Mouse (Mus musculus): Measurements from ENCODE around the gene Map3k5. TPM values are rescaled to one million over a fixed set of nuclear protein-coding genes. Genes with fewer than 3 reads are reported as not detected.
A peak's percentile ranks its signal among the peaks of the same experiment; 100 is the strongest.

Gene Map3k5
- total and polyA plus RNA-seq, 3 experiments = 0.35 to 0.97 TPM; not detected in 1

- H3K27me3 ChIP-seq (ENCODE audit: control insufficient read depth in 1 of 2, insufficient read depth in 2 of 2, low read length in 2 of 2) = no peaks in the 10 kb centered on the region
- H3K27ac ChIP-seq (ENCODE audit: control insufficient read depth, low read depth, low read length) = no peak overlapping the region
- no peaks in the 10 kb centered on the region for H3K79me2 ChIP-seq (ENCODE audit: control insufficient read depth, insufficient read depth, low read length, poor library complexity)
- no peak overlapping the region for H3K9ac ChIP-seq (ENCODE audit: control insufficient read depth, low read depth, low read length, poor library complexity, severe bottlenecking)
- no peak for TF ChIP-seq SMC3 (IDR thresholded peaks at IDR 0.05; ENCODE audit: low read depth, low read length)
- TF ChIP-seq MXI1 (IDR thresholded peaks at IDR 0.05; ENCODE audit: low read depth, low read length) = no peak
- no peak for TF ChIP-seq ETS1 (IDR thresholded peaks at IDR 0.05; ENCODE audit: low read depth, low read length)
- no peak for TF ChIP-seq POLR2A (IDR thresholded peaks at IDR 0.05; ENCODE audit: control insufficient read depth in 1 of 2, insufficient read depth in 1 of 2, low read depth in 1 of 2, low read length in 2 of 2, poor library complexity in 1 of 2)
- no peak for TF ChIP-seq CHD2 (IDR thresholded peaks at IDR 0.05; ENCODE audit: low read length)
- TF ChIP-seq JUND (IDR thresholded peaks at IDR 0.05; ENCODE audit: low read depth, low read length) = no peak
- no peak for TF ChIP-seq GABPA (IDR thresholded peaks at IDR 0.05; ENCODE audit: low read depth, low read length)
- no peak for TF ChIP-seq NRF1 (IDR thresholded peaks at IDR 0.05; ENCODE audit: insufficient read depth, low read depth, low read length, poor library complexity, severe bottlenecking)
- no peak for TF ChIP-seq MAFK (IDR thresholded peaks at IDR 0.05; ENCODE audit: borderline replicate concordance, low read depth, low read length)
- no peak for TF ChIP-seq MEF2A (IDR thresholded peaks at IDR 0.05; ENCODE audit: extremely low read depth, insufficient replicate concordance, low read depth, low read length, poor library complexity, severe bottlenecking)
- peaks cover 0 to 5% of the 10 kb centered on the region in 2 experiments; a peak in 3 of 4 replicates for H3K4me1 ChIP-seq (ENCODE audit: control insufficient read depth in 1 of 2, insufficient read depth in 2 of 2, low read length in 2 of 2)
- no peak overlapping the region for H3K4me3 ChIP-seq (ENCODE audit: control insufficient read depth in 1 of 2, insufficient read depth in 1 of 2, low read depth in 2 of 2, low read length in 2 of 2)
- DNase-seq (ENCODE audit: low read depth, low spot score) = peak; percentile 53
- peaks cover 0 to 2% of the 10 kb centered on the region in 2 experiments; a peak in 1 of 4 replicates for H3K36me3 ChIP-seq (ENCODE audit: control insufficient read depth in 1 of 2, insufficient read depth in 2 of 2, low read length in 2 of 2)
- no peaks in the 10 kb centered on the region for H3K9me3 ChIP-seq (replicated peaks; ENCODE audit: insufficient read depth, low read length)
Observed at GRCm38 (mm10) chr10:20178807-20179605, 244.7 kb downstream of the Map3k5 start.

GRCm38 (mm10) chr10:20181198-20181597 lies 246.9 kb downstream of the Map3k5 start:
- no peak overlapping the region for H3K27ac ChIP-seq (ENCODE audit: control insufficient read depth, low read depth, low read length)
- peaks cover 0 to 2% of the 10 kb centered on the region in 2 experiments; a peak in 1 of 4 replicates for H3K36me3 ChIP-seq (ENCODE audit: control insufficient read depth in 1 of 2, insufficient read depth in 2 of 2, low read length in 2 of 2)
- no peak overlapping the region for H3K9ac ChIP-seq (ENCODE audit: control insufficient read depth, low read depth, low read length, poor library complexity, severe bottlenecking)
- DNase-seq (ENCODE audit: low read depth, low spot score) = no peak
- no peaks in the 10 kb centered on the region for H3K9me3 ChIP-seq (replicated peaks; ENCODE audit: insufficient read depth, low read length)
- TF ChIP-seq TCF12 (IDR thresholded peaks at IDR 0.05; ENCODE audit: low read depth, low read length) = no peak
- no peak for TF ChIP-seq USF2 (IDR thresholded peaks at IDR 0.05; ENCODE audit: borderline replicate concordance in 1 of 2, insufficient read depth in 1 of 2, low read depth in 1 of 2, low read length in 2 of 2)
- TF ChIP-seq MXI1 (IDR thresholded peaks at IDR 0.05; ENCODE audit: low read depth, low read length) = no peak
- no peak for TF ChIP-seq NRF1 (IDR thresholded peaks at IDR 0.05; ENCODE audit: insufficient read depth, low read depth, low read length, poor library complexity, severe bottlenecking)
- no peak for TF ChIP-seq TBP (IDR thresholded peaks at IDR 0.05; ENCODE audit: low read depth, low read length)
- no peak for TF ChIP-seq JUND (IDR thresholded peaks at IDR 0.05; ENCODE audit: low read depth, low read length)
- no peak for TF ChIP-seq E2F4 (IDR thresholded peaks at IDR 0.05; ENCODE audit: borderline replicate concordance, low read depth, low read length)
- no peak for TF ChIP-seq CHD1 (IDR thresholded peaks at IDR 0.05; ENCODE audit: low read depth, low read length)
- TF ChIP-seq MAZ (IDR thresholded peaks at IDR 0.05; ENCODE audit: low read depth, low read length) = no peak
- TF ChIP-seq RCOR1 (IDR thresholded peaks at IDR 0.05; ENCODE audit: low read depth, low read length) = no peak
- no peak for TF ChIP-seq HCFC1 (IDR thresholded peaks at IDR 0.05; ENCODE audit: low read depth, low read length)
- TF ChIP-seq MYC (IDR thresholded peaks at IDR 0.05; ENCODE audit: low read depth, low read length) = no peak
- TF ChIP-seq POLR2A (IDR thresholded peaks at IDR 0.05; ENCODE audit: control insufficient read depth in 1 of 2, insufficient read depth in 1 of 2, low read depth in 1 of 2, low read length in 2 of 2, poor library complexity in 1 of 2) = no peak
- no peak for TF ChIP-seq EP300 (IDR thresholded peaks at IDR 0.05; ENCODE audit: low read depth in 1 of 2, low read length in 2 of 2)
- TF ChIP-seq GATA1 (IDR thresholded peaks at IDR 0.05; ENCODE audit: low read depth, low read length) = no peak
- TF ChIP-seq ELF1 (IDR thresholded peaks at IDR 0.05; ENCODE audit: low read depth, low read length) = no peak
- TF ChIP-seq MYB (IDR thresholded peaks at IDR 0.05; ENCODE audit: low read depth, low read length) = no peak
- TF ChIP-seq UBTF (IDR thresholded peaks at IDR 0.05; ENCODE audit: borderline replicate concordance, insufficient read depth, low read depth, low read length) = no peak
- TF ChIP-seq CHD2 (IDR thresholded peaks at IDR 0.05; ENCODE audit: low read length) = no peak
- H3K27me3 ChIP-seq (ENCODE audit: control insufficient read depth in 1 of 2, insufficient read depth in 2 of 2, low read length in 2 of 2) = no peaks in the 10 kb centered on the region
- H3K4me3 ChIP-seq (ENCODE audit: control insufficient read depth in 1 of 2, insufficient read depth in 1 of 2, low read depth in 2 of 2, low read length in 2 of 2) = no peak overlapping the region
- H3K79me2 ChIP-seq (ENCODE audit: control insufficient read depth, insufficient read depth, low read length, poor library complexity) = no peaks in the 10 kb centered on the region
- peaks cover 0 to 5% of the 10 kb centered on the region in 2 experiments; a peak in 3 of 4 replicates for H3K4me1 ChIP-seq (ENCODE audit: control insufficient read depth in 1 of 2, insufficient read depth in 2 of 2, low read length in 2 of 2)
